ENCODE assay signal across 9 mouse cellular contexts in genomic region chr11:85841980-85842379, GRCm38 (mm10). TPM values are rescaled to one million over a fixed set of nuclear protein-coding genes. Genes with fewer than 3 reads are reported as not detected.
DNase-seq lines count a peak whose midpoint lies in the region; ATAC-seq and TF ChIP-seq lines count a peak whose summit lies in the region.
"Had no signal": no experiment of that assay in that cellular context is flagged by ENCODE, and none has a peak within 500 bp of the region (broad histone marks: within the 10 kb centered on the region; RNA-seq: fewer than 3 reads in every experiment).

No protein-coding gene starts in this region.

- H3K9ac ChIP-seq in hindbrain, postnatal 0 days (replicated peaks; ENCODE audit: low read length): no peak overlapping the region; the same call in 1 of the 2 replicates
- H3K9ac ChIP-seq in liver, embryonic 15.5 days: no peak overlapping the region
- no peak overlapping the region for H3K9ac ChIP-seq in neural tube, embryonic 14.5 days (replicated peaks; ENCODE audit: low read depth, low read length)

- WGBS in hindbrain, postnatal 0 days: under 1% methylated on average over 31 of the region's 32 CpGs
- WGBS in liver, embryonic 15.5 days (ENCODE audit: insufficient replicate concordance): under 1% methylated on average over 31 of the region's 32 CpGs
- WGBS in neural tube, embryonic 14.5 days: under 1% methylated on average over 32 of the region's 32 CpGs

- ATAC-seq in hindbrain, postnatal 0 days: peak; percentile 71
- peak; percentile 23; the same call in 1 of the 2 replicates for ATAC-seq in liver, embryonic 15.5 days (ENCODE audit: insufficient read depth)
- peak; percentile 71 for ATAC-seq in neural tube, embryonic 14.5 days (ENCODE audit: low read depth)
- ATAC-seq: Patski had no signal

- peak overlapping the region; percentile 70 for H3K4me3 ChIP-seq in gastrocnemius, adult 2 months
- H3K4me3 ChIP-seq in hindbrain, postnatal 0 days (ENCODE audit: low read length): peak overlapping the region; percentile 33
- H3K4me3 ChIP-seq in liver, embryonic 15.5 days (replicated peaks): peak overlapping the region; percentile 35; the same call in 1 of the 2 replicates
- peak overlapping the region; percentile 26 for H3K4me3 ChIP-seq in neural tube, embryonic 14.5 days (ENCODE audit: low read depth, low read length)

- peak overlapping the region; percentile 77 for H3K27ac ChIP-seq in gastrocnemius, adult 2 months
- no peak overlapping the region for H3K27ac ChIP-seq in hindbrain, postnatal 0 days
- H3K27ac ChIP-seq in liver, embryonic 15.5 days (replicated peaks): no peak overlapping the region
- H3K27ac ChIP-seq in neural tube, embryonic 14.5 days (ENCODE audit: low read depth, low read length): no peak overlapping the region

- H3K9me3 ChIP-seq in hindbrain, postnatal 0 days (ENCODE audit: low read length): no peaks in the 10 kb centered on the region
- no peaks in the 10 kb centered on the region for H3K9me3 ChIP-seq in liver, embryonic 15.5 days (replicated peaks)
- H3K9me3 ChIP-seq in neural tube, embryonic 14.5 days (ENCODE audit: control insufficient read depth, low read length): no peaks in the 10 kb centered on the region

- DNase-seq in cerebellum, postnatal 10 days: peak; percentile 90 to 92
- DNase-seq in cerebellum, adult 18-20 months: no peak
- DNase-seq in adrenal gland, postnatal 25 days: peak; percentile 83
- peak; percentile 79 for DNase-seq in gastrocnemius, adult 2 months
- DNase-seq in hindbrain, postnatal 0 days (ENCODE audit: low spot score): peak; percentile 84
- DNase-seq in thymus, postnatal 4 days: peak; percentile 85

- intact Hi-C loops in gastrocnemius, adult 2 months (cut with DNase I): loop anchor here (2.0 to 10.0 kb wide), 5 partner anchors 223 to 460 kb away; no protein-coding TSS in a partner anchor

- H3K27me3 ChIP-seq in hindbrain, postnatal 0 days (ENCODE audit: insufficient read depth, low read length): peaks cover 65% of the 10 kb centered on the region
- H3K27me3 ChIP-seq in liver, embryonic 15.5 days: peaks cover 100% of the 10 kb centered on the region
- H3K27me3 ChIP-seq in neural tube, embryonic 14.5 days (ENCODE audit: control insufficient read depth, insufficient read depth, low read length): peaks cover 51% of the 10 kb centered on the region
- H3K27me3 ChIP-seq: Patski had no signal

- TF ChIP-seq CTCF in gastrocnemius, adult 2 months (IDR thresholded peaks at IDR 0.05): peak; percentile 95
- TF ChIP-seq CTCF in hindbrain, postnatal 0 days (IDR thresholded peaks at IDR 0.05; ENCODE audit: low read depth): peak; percentile 76

- peak overlapping the region; percentile 56 for H3K4me2 ChIP-seq in hindbrain, postnatal 0 days (ENCODE audit: low read depth, low read length)
- peak overlapping the region; percentile 52 for H3K4me2 ChIP-seq in liver, embryonic 15.5 days
- peak overlapping the region; percentile 48 for H3K4me2 ChIP-seq in neural tube, embryonic 14.5 days (ENCODE audit: low read depth, low read length)

- no peaks in the 10 kb centered on the region for H3K36me3 ChIP-seq in hindbrain, postnatal 0 days (ENCODE audit: insufficient read depth, low read length)
- H3K36me3 ChIP-seq in liver, embryonic 15.5 days (replicated peaks): no peaks in the 10 kb centered on the region
- H3K36me3 ChIP-seq in neural tube, embryonic 14.5 days (ENCODE audit: control insufficient read depth, insufficient read depth, low read length): no peaks in the 10 kb centered on the region

- H3K4me1 ChIP-seq in hindbrain, postnatal 0 days (ENCODE audit: insufficient read depth, low read length): 0 out of 2 replicates have a peak, but pooled peaks cover 4% of the 10 kb centered on the region
- peaks cover 41% of the 10 kb centered on the region for H3K4me1 ChIP-seq in liver, embryonic 15.5 days (replicated peaks)
- H3K4me1 ChIP-seq in neural tube, embryonic 14.5 days (ENCODE audit: control insufficient read depth, insufficient read depth, low read length): peaks cover 12% of the 10 kb centered on the region

RNA-seq across cellular contexts. Expression of gene Gm11444, which starts 8.2 kb away (rescaled TPM):
- not detected in 2 replicates for total RNA-seq in adrenal gland, postnatal 25 days (2021)
- not detected for total RNA-seq in gastrocnemius, adult 2 months (2021)
- total RNA-seq in hindbrain, postnatal 0 days (2014; rRNA removed): not detected in 2 replicates
- not detected in 2 replicates for polyA plus RNA-seq in hindbrain, postnatal 0 days (2015; fragmentation: Nextera tagmentation; extraction: Ambion mirVana)
- not detected in 2 replicates for polyA plus RNA-seq in liver, embryonic 15.5 days (2015; fragmentation: Nextera tagmentation; extraction: Ambion mirVana)
- not detected in 2 replicates for polyA plus RNA-seq in neural tube, embryonic 14.5 days (2014; fragmentation: Nextera tagmentation; extraction: Ambion mirVana)
- polyA plus RNA-seq: Patski had no signal

RNA-seq across cellular contexts. Expression of gene Tbx2, which starts 9.6 kb away (rescaled TPM):
- total RNA-seq in adrenal gland, postnatal 25 days (2021): 25.6 and 27.5 TPM in 2 replicates
- 1 to 10 TPM; 1.7 to 3.6 TPM for total RNA-seq in gastrocnemius, adult 2 months (2021)
- total RNA-seq in hindbrain, postnatal 0 days (2014; rRNA removed): 3.6 and 7.9 TPM in 2 replicates
- polyA plus RNA-seq in hindbrain, postnatal 0 days (2015; fragmentation: Nextera tagmentation; extraction: Ambion mirVana): 0.70 and 0.86 TPM in 2 replicates
- polyA plus RNA-seq in liver, embryonic 15.5 days (2015; fragmentation: Nextera tagmentation; extraction: Ambion mirVana): 0.45 and 0.56 TPM in 2 replicates
- polyA plus RNA-seq in neural tube, embryonic 14.5 days (2014; fragmentation: Nextera tagmentation; extraction: Ambion mirVana): 0.37 and 1.2 TPM in 2 replicates

RNA-seq across cellular contexts. Expression of gene Tbx4, which starts 44.2 kb away (rescaled TPM):
- not detected in 2 replicates for total RNA-seq in adrenal gland, postnatal 25 days (2021)
- total RNA-seq in gastrocnemius, adult 2 months (2021): 1 to 10 TPM in 1 of 2 experiments, under 1 TPM in 1; 0.87 to 1.8 TPM
- total RNA-seq in hindbrain, postnatal 0 days (2014; rRNA removed): 0.18 and 0.47 TPM in 2 replicates
- 0.20 and 0.23 TPM in 2 replicates for polyA plus RNA-seq in hindbrain, postnatal 0 days (2015; fragmentation: Nextera tagmentation; extraction: Ambion mirVana)
- not detected in 2 replicates for polyA plus RNA-seq in liver, embryonic 15.5 days (2015; fragmentation: Nextera tagmentation; extraction: Ambion mirVana)
- 0.20 and 0.28 TPM in 2 replicates for polyA plus RNA-seq in neural tube, embryonic 14.5 days (2014; fragmentation: Nextera tagmentation; extraction: Ambion mirVana)
- polyA plus RNA-seq: Patski had no signal

Comparison
In these comparisons a context has a peak if more than half of its experiments do, and no peak if none do; other contexts are left out.
1. DNase-seq: peak in cerebellum, postnatal 10 days (2 of 2), adrenal gland, postnatal 25 days (single experiment), gastrocnemius, adult 2 months (single experiment), hindbrain, postnatal 0 days (single experiment) and thymus, postnatal 4 days (single experiment); none in cerebellum, adult 18-20 months (0 of 2).
2. Peak in every context shown above with its lines, with median percentiles within 50 percentile points of each other: H3K4me3 ChIP-seq, ATAC-seq and H3K4me2 ChIP-seq.